8 mouse cellular contexts compared by ENCODE assay signal in the genomic region with DNA sequence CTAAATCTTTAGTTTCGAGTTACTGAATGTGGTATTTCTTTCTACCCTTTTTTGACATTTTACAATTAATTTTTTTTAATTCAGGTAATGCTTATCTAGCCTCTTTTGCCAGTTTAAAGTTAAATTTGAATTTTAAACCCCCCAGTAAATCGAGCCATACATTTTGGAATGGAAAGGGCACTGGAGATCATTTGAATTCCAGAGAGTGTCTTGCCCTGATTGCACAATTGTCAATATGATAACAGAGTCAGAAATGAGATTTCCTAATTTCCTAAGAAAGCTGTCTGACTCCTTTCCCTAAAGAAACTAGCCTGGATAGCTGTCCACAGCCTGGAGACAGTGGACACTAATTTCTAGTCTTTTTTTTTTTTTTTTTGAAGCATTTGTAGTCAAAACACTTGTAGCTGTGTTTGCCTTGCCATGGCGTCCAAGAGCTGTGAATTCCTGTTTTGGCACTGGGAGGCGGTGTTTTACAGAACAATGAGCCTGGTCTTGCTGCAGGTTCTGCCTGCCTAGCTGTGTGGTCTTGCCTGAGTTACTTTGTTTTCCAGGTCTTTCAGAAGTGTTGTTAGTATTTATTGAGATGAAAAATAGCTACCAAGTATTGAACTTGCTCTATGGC. TPM values are rescaled to one million over a fixed set of nuclear protein-coding genes. Genes with fewer than 3 reads are reported as not detected.
DNase-seq lines count a peak whose midpoint lies in the region; ATAC-seq and TF ChIP-seq lines count a peak whose summit lies in the region.

No protein-coding gene starts in this region.

- intact Hi-C loops in left cerebral cortex, postnatal 14 days (cut with DNase I): loop anchor here (2.0 kb wide), 1 partner anchor 145 kb away; the partner anchor contains the start of gene Cacna1g

- no peak overlapping the region for H3K9ac ChIP-seq in forebrain, embryonic 16.5 days (replicated peaks; ENCODE audit: low read depth, low read length)
- no peak overlapping the region for H3K9ac ChIP-seq in stomach, postnatal 0 days (ENCODE audit: low read length)

- 30% methylated on average over 4 of the region's 4 CpGs for WGBS in forebrain, embryonic 16.5 days
- WGBS in midbrain, embryonic 10.5 days: 53% methylated on average over 4 of the region's 4 CpGs
- 36% methylated on average over 4 of the region's 4 CpGs for WGBS in stomach, postnatal 0 days

- H3K9me3 ChIP-seq in forebrain, embryonic 16.5 days (ENCODE audit: control insufficient read depth, low read length): no peaks in the 10 kb centered on the region
- H3K9me3 ChIP-seq in midbrain, embryonic 10.5 days (replicated peaks): no peaks in the 10 kb centered on the region
- H3K9me3 ChIP-seq in stomach, postnatal 0 days (ENCODE audit: control insufficient read depth, low read length): no peaks in the 10 kb centered on the region

- no peaks in the 10 kb centered on the region for H3K27me3 ChIP-seq in forebrain, embryonic 16.5 days (replicated peaks; ENCODE audit: control insufficient read depth, insufficient read depth, low read length)
- H3K27me3 ChIP-seq in midbrain, embryonic 10.5 days (ENCODE audit: low read depth, poor library complexity, severe bottlenecking): no peaks in the 10 kb centered on the region
- H3K27me3 ChIP-seq in stomach, postnatal 0 days (ENCODE audit: control insufficient read depth, insufficient read depth, low read length): no peaks in the 10 kb centered on the region

- no peak for TF ChIP-seq EP300 in stomach, postnatal 0 days (optimal IDR thresholded peaks at IDR 0.05)

- no peak overlapping the region for H3K4me3 ChIP-seq in forebrain, embryonic 16.5 days (replicated peaks; ENCODE audit: low read length)
- peak overlapping the region; percentile 14; the same call in 1 of the 2 replicates for H3K4me3 ChIP-seq in midbrain, embryonic 10.5 days
- H3K4me3 ChIP-seq in stomach, postnatal 0 days (ENCODE audit: low read depth, low read length): no peak overlapping the region

- peak overlapping the region; percentile 21 for H3K27ac ChIP-seq in forebrain, embryonic 16.5 days (ENCODE audit: low read length)
- no peak overlapping the region for H3K27ac ChIP-seq in midbrain, embryonic 10.5 days (replicated peaks)
- no peak overlapping the region; the same call in 1 of the 2 replicates for H3K27ac ChIP-seq in stomach, postnatal 0 days (replicated peaks)

- no peak for ATAC-seq in forebrain, embryonic 16.5 days
- ATAC-seq in stomach, postnatal 0 days (ENCODE audit: low FRiP score, low TSS enrichment): no peak

- peak; percentile 59 for DNase-seq in adrenal gland, postnatal 10 days
- DNase-seq in adrenal gland, postnatal 4 days (ENCODE audit: low spot score in 2 of 2): no peak
- DNase-seq in cerebellum, adult 11-12 months: peak; percentile 74
- DNase-seq in induced T-regulatory cell, adult 2 months (ENCODE audit: low read depth): peak; percentile 58
- peak; percentile 69 to 84 for DNase-seq in left cerebral cortex, postnatal 14 days (ENCODE audit: low spot score in 2 of 2)
- DNase-seq in midbrain, embryonic 10.5 days (ENCODE audit: low spot score): no peak
- peak; percentile 66 for DNase-seq in stomach, postnatal 0 days (ENCODE audit: low spot score)

- H3K4me1 ChIP-seq in forebrain, embryonic 16.5 days (replicated peaks; ENCODE audit: control insufficient read depth, insufficient read depth, low read length): peaks cover 36% of the 10 kb centered on the region
- H3K4me1 ChIP-seq in midbrain, embryonic 10.5 days: peaks cover 47% of the 10 kb centered on the region
- H3K4me1 ChIP-seq in stomach, postnatal 0 days (replicated peaks; ENCODE audit: control insufficient read depth, insufficient read depth): peaks cover 4% of the 10 kb centered on the region; the same call in 1 of the 2 replicates

- peak overlapping the region; percentile 78 for H3K4me2 ChIP-seq in forebrain, embryonic 16.5 days (ENCODE audit: low read length)
- H3K4me2 ChIP-seq in stomach, postnatal 0 days (replicated peaks; ENCODE audit: low read depth): peak overlapping the region; percentile 1; the same call in 1 of the 2 replicates

- no peaks in the 10 kb centered on the region for H3K36me3 ChIP-seq in forebrain, embryonic 16.5 days (ENCODE audit: control insufficient read depth, insufficient read depth)
- peaks cover 8% of the 10 kb centered on the region for H3K36me3 ChIP-seq in midbrain, embryonic 10.5 days
- no peaks in the 10 kb centered on the region for H3K36me3 ChIP-seq in stomach, postnatal 0 days (ENCODE audit: control insufficient read depth, insufficient read depth, low read length)

- peak; percentile 74 for TF ChIP-seq CTCF in stomach, postnatal 0 days (IDR thresholded peaks at IDR 0.05; ENCODE audit: low read depth)

RNA-seq across cellular contexts. Expression of gene Ankrd40, which starts 1.6 kb away (rescaled TPM):
- total RNA-seq in adrenal gland, postnatal 10 days (2021): 100 to 1,000 TPM; 110 to 130 TPM
- 100 to 1,000 TPM; 108 to 114 TPM for total RNA-seq in adrenal gland, postnatal 4 days (2021)
- 8.6 and 11.4 TPM in 2 replicates for polyA plus RNA-seq in forebrain, embryonic 16.5 days (2015; fragmentation: Nextera tagmentation; extraction: Ambion mirVana)
- 100 to 1,000 TPM; 106 to 108 TPM for total RNA-seq in left cerebral cortex, postnatal 14 days (2021)
- polyA plus RNA-seq in midbrain, embryonic 10.5 days (2016; fragmentation: Nextera tagmentation; extraction: Ambion mirVana): 11.1 and 12.9 TPM in 2 replicates
- polyA plus RNA-seq in stomach, postnatal 0 days (2015; fragmentation: Nextera tagmentation; extraction: Ambion mirVana): 14.8 and 15.6 TPM in 2 replicates

RNA-seq across cellular contexts. Expression of gene Luc7l3, which starts 7.6 kb away (rescaled TPM):
- total RNA-seq in adrenal gland, postnatal 10 days (2021): 10 to 100 TPM; 48.8 to 77.4 TPM
- total RNA-seq in adrenal gland, postnatal 4 days (2021): 100 to 1,000 TPM in 1 of 2 experiments, 10 to 100 TPM in 1; 92.6 to 110 TPM
- 152 and 163 TPM in 2 replicates for polyA plus RNA-seq in forebrain, embryonic 16.5 days (2015; fragmentation: Nextera tagmentation; extraction: Ambion mirVana)
- total RNA-seq in left cerebral cortex, postnatal 14 days (2021): 100 to 1,000 TPM; 117 TPM
- polyA plus RNA-seq in midbrain, embryonic 10.5 days (2016; fragmentation: Nextera tagmentation; extraction: Ambion mirVana): 105 and 109 TPM in 2 replicates
- 50.0 and 51.2 TPM in 2 replicates for polyA plus RNA-seq in stomach, postnatal 0 days (2015; fragmentation: Nextera tagmentation; extraction: Ambion mirVana)

RNA-seq across cellular contexts. Expression of gene Gm21885, which starts 47.7 kb away (rescaled TPM):
- total RNA-seq in adrenal gland, postnatal 10 days (2021): not detected
- total RNA-seq in adrenal gland, postnatal 4 days (2021): not detected
- 0.38 and 0.66 TPM in 2 replicates for polyA plus RNA-seq in forebrain, embryonic 16.5 days (2015; fragmentation: Nextera tagmentation; extraction: Ambion mirVana)
- total RNA-seq in left cerebral cortex, postnatal 14 days (2021): not detected
- polyA plus RNA-seq in midbrain, embryonic 10.5 days (2016; fragmentation: Nextera tagmentation; extraction: Ambion mirVana): not detected in 2 replicates
- not detected in 2 replicates for polyA plus RNA-seq in stomach, postnatal 0 days (2015; fragmentation: Nextera tagmentation; extraction: Ambion mirVana)

Comparison
In these comparisons a context has a peak if more than half of its experiments do, and no peak if none do; other contexts are left out.
1. DNase-seq: peak in adrenal gland, postnatal 10 days (single experiment), cerebellum, adult 11-12 months (single experiment), induced T-regulatory cell, adult 2 months (single experiment), left cerebral cortex, postnatal 14 days (2 of 2) and stomach, postnatal 0 days (single experiment); none in adrenal gland, postnatal 4 days (0 of 2) and midbrain, embryonic 10.5 days (single experiment).